Mouse (Mus musculus): ENCODE data around the gene Tmem39b.
"Not testable (repeated sequence)": the region's sequence is repeated elsewhere in the genome, so short reads cannot be mapped to it uniquely, and the experiment has no call there.

The Tmem39b gene

GRCm38 (mm10) chr4:129696158-129696985, at the start of gene Tmem39b:
Gene Tmem39b (minus strand): TSS chr4:129696838.
- DNase-seq (ENCODE audit: low spot score): peak; percentile 92

- no peak for DNase-seq (ENCODE audit: low spot score)
Measured at GRCm38 (mm10) chr4:129746106-129746505, 49.5 kb upstream of the Tmem39b start.

- no peak for DNase-seq (ENCODE audit: low spot score)
Measured at GRCm38 (mm10) chr4:129743494-129743893, 46.9 kb upstream of the Tmem39b start.

- DNase-seq (ENCODE audit: low spot score): peak; percentile 32
Measured at GRCm38 (mm10) chr4:129743010-129743390, 46.4 kb upstream of the Tmem39b start.

- DNase-seq (ENCODE audit: low spot score): peak; percentile 97
Measured at GRCm38 (mm10) chr4:129742232-129743009, 45.8 kb upstream of the Tmem39b start, which contains the start of gene Khdrbs1. Gene Khdrbs1 (minus strand): TSS chr4:129742303.

- no peak for DNase-seq (ENCODE audit: low spot score)
Measured at GRCm38 (mm10) chr4:129741974-129742231, 45.3 kb upstream of the Tmem39b start.

GRCm38 (mm10) chr4:129741251-129741973, 44.8 kb upstream of the Tmem39b start:
- DNase-seq (ENCODE audit: low spot score): peak; percentile 33

- DNase-seq (ENCODE audit: low spot score): no peak
Measured at GRCm38 (mm10) chr4:129739111-129739645, 42.5 kb upstream of the Tmem39b start.

GRCm38 (mm10) chr4:129736173-129736572, 39.5 kb upstream of the Tmem39b start:
- DNase-seq (ENCODE audit: low spot score): no peak

GRCm38 (mm10) chr4:129735485-129735884, 38.8 kb upstream of the Tmem39b start:
- not testable (repeated sequence) for DNase-seq (ENCODE audit: low spot score)

- DNase-seq (ENCODE audit: low spot score): no peak
Measured at GRCm38 (mm10) chr4:129731423-129731822, 34.8 kb upstream of the Tmem39b start.

GRCm38 (mm10) chr4:129716310-129716709, 19.7 kb upstream of the Tmem39b start:
- no peak for DNase-seq (ENCODE audit: low spot score)

- DNase-seq (ENCODE audit: low spot score): no peak
Measured at GRCm38 (mm10) chr4:129709486-129710129, 13.0 kb upstream of the Tmem39b start.

GRCm38 (mm10) chr4:129706750-129707149, 10.1 kb upstream of the Tmem39b start:
- DNase-seq (ENCODE audit: low spot score): no peak

GRCm38 (mm10) chr4:129702454-129702853, 5.8 kb upstream of the Tmem39b start:
- peak; percentile 46 for DNase-seq (ENCODE audit: low spot score)

GRCm38 (mm10) chr4:129701503-129702377, 5.1 kb upstream of the Tmem39b start:
- peak; percentile 88 for DNase-seq (ENCODE audit: low spot score)

GRCm38 (mm10) chr4:129700661-129701060, 4.0 kb upstream of the Tmem39b start:
- DNase-seq (ENCODE audit: low spot score): not testable (repeated sequence)

- no peak for DNase-seq (ENCODE audit: low spot score)
Measured at GRCm38 (mm10) chr4:129700216-129700615, 3.6 kb upstream of the Tmem39b start.

- DNase-seq (ENCODE audit: low spot score): no peak
Measured at GRCm38 (mm10) chr4:129697191-129697590, 553 bp upstream of the Tmem39b start.

GRCm38 (mm10) chr4:129695815-129696157, 852 bp downstream of the Tmem39b start:
- no peak for DNase-seq (ENCODE audit: low spot score)

- no peak for DNase-seq (ENCODE audit: low spot score)
Measured at GRCm38 (mm10) chr4:129684531-129684930, 12.1 kb downstream of the Tmem39b start.
